Mouse (Mus musculus) intestine, embryonic 15.5 days (tissue): ENCODE measurements around the gene Fblim1. TPM values are rescaled to one million over a fixed set of nuclear protein-coding genes. Genes with fewer than 3 reads are reported as not detected.
A peak's percentile ranks its signal among the peaks of the same experiment; 100 is the strongest.

Experiments used
- ATAC-seq: fragments of 200-750 bp; cut with Nextera tagmentation; 2 replicates; pipeline ENCODE4 v1.8.0; 2017; ENCODE audit warnings: moderate TSS enrichment, moderate library complexity
- H3K27ac ChIP-seq: fragments of 300-500 bp; sonication (generic); 2 replicates; pipeline ENCODE4 v1.5.1; 2015; ENCODE audit warnings: mild to moderate bottlenecking, inconsistent platforms
- H3K27me3 ChIP-seq: fragments of 300-500 bp; sonication (generic); replicated peaks from 2 replicates; pipeline ENCODE4 v1.6.1; 2015; ENCODE audit warnings: inconsistent platforms
- H3K36me3 ChIP-seq: fragments of 300-500 bp; sonication (generic); 2 replicates; pipeline ENCODE4 v1.6.1; 2015; ENCODE audit warnings: inconsistent platforms
- H3K4me1 ChIP-seq: fragments of 300-500 bp; sonication (generic); replicated peaks from 2 replicates; pipeline ENCODE4 v1.6.1; 2015; ENCODE audit warnings: inconsistent platforms
- H3K4me2 ChIP-seq: fragments of 300-500 bp; sonication (generic); replicated peaks from 2 replicates; pipeline ENCODE4 v1.6.1; 2015; ENCODE audit warnings: mild to moderate bottlenecking, inconsistent platforms
- H3K4me3 ChIP-seq: fragments of 300-500 bp; sonication (generic); replicated peaks from 2 replicates; pipeline ENCODE4 v1.5.1; 2015; ENCODE audit warnings: inconsistent platforms
- H3K9ac ChIP-seq: fragments of 300-500 bp; sonication (generic); 2 replicates; pipeline ENCODE4 v1.6.1; 2015; ENCODE audit warnings: inconsistent platforms
- H3K9me3 ChIP-seq: fragments of 300-500 bp; sonication (generic); 2 replicates; pipeline ENCODE4 v1.6.1; 2016; ENCODE audit warnings: inconsistent platforms
- WGBS: fragments of 180-500 bp; shearing (Covaris S2); methylation state at CpG from one replicate; pipeline ENCODE4 v1.1.7; 2015; 5-methylcytosine and 5-hydroxymethylcytosine counted together
- polyA plus RNA-seq: library from polyadenylated mRNA; unstranded; fragments of >200 nt; fragmentation: Nextera tagmentation; extraction: Ambion mirVana; gene quantifications from 2 replicates; pipeline ENCODE4 v1.2.1, GENCODE M21; 2015

Gene Fblim1
- polyA plus RNA-seq, 1 experiment from 2014 or later, result 68.9 TPM

- 86% methylated on average over 7 of the region's 7 CpGs for WGBS
- no peaks in the 10 kb centered on the region for H3K27me3 ChIP-seq
- no peak overlapping the region for H3K4me2 ChIP-seq
- H3K4me3 ChIP-seq, result no peak overlapping the region
- H3K27ac ChIP-seq, result no peak overlapping the region
- no peaks in the 10 kb centered on the region for H3K9me3 ChIP-seq
- H3K36me3 ChIP-seq, result peaks cover 4% of the 10 kb centered on the region; the same call in 1 of the 2 replicates
- H3K9ac ChIP-seq, result no peak overlapping the region
- H3K4me1 ChIP-seq, result peaks cover 17% of the 10 kb centered on the region; the same call in 1 of the 2 replicates
- ATAC-seq, result no peak
Observed at GRCm38 (mm10) chr4:141641353-141641771, 35.5 kb upstream of the Fblim1 start.

GRCm38 (mm10) chr4:141639474-141639873 lies 33.6 kb upstream of the Fblim1 start:
- Histone ChIP-seq H3K4me2 (no peak overlapping the region), H3K9ac (no peak overlapping the region), H3K27ac (no peak overlapping the region), H3K4me1 (peaks cover 17% of the 10 kb centered on the region; the same call in 1 of the 2 replicates), H3K9me3 (no peaks in the 10 kb centered on the region), H3K27me3 (no peaks in the 10 kb centered on the region), H3K4me3 (no peak overlapping the region), H3K36me3 (peaks cover 5% of the 10 kb centered on the region; the same call in 1 of the 2 replicates)
- WGBS, result 82% methylated on average over 11 of the region's 11 CpGs
- ATAC-seq, result no peak

GRCm38 (mm10) chr4:141636693-141637092 lies 30.8 kb upstream of the Fblim1 start:
- H3K27me3 ChIP-seq, result no peaks in the 10 kb centered on the region
- 95% methylated on average over 5 of the region's 5 CpGs for WGBS
- no peaks in the 10 kb centered on the region for H3K9me3 ChIP-seq
- H3K4me3 ChIP-seq, result no peak overlapping the region
- H3K36me3 ChIP-seq, result peaks cover 17% of the 10 kb centered on the region
- no peak overlapping the region for H3K9ac ChIP-seq
- no peak for ATAC-seq
- no peak overlapping the region for H3K27ac ChIP-seq
- no peak overlapping the region for H3K4me2 ChIP-seq
- H3K4me1 ChIP-seq, result no peaks in the 10 kb centered on the region

DNA sequence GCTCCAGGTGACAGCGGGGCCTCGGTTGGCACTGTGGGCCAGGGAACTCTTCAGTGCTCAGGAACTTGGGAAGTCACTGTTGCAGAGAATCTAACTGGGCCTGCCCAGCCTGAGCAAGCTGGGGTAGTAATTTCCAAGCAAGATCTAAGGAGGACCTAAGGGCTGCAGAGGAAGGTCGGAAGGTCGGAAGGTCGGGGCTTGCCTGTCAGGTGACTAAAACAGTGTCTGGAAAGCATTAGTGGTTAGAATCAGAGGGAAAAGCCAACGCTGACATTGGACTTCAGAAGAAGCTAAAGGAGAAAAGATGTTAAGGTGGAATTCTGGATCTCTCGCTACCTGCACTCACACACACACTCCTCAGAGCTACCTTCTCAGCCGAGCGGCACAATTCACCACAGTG lies 30.1 kb upstream of the Fblim1 start:
- no peak overlapping the region for H3K9ac ChIP-seq
- no peak for ATAC-seq
- H3K27me3 ChIP-seq, result no peaks in the 10 kb centered on the region
- WGBS, result 74% methylated on average over 9 of the region's 9 CpGs
- no peak overlapping the region for H3K27ac ChIP-seq
- no peaks in the 10 kb centered on the region for H3K9me3 ChIP-seq
- no peaks in the 10 kb centered on the region for H3K4me1 ChIP-seq
- H3K36me3 ChIP-seq, result peaks cover 21% of the 10 kb centered on the region
- no peak overlapping the region for H3K4me3 ChIP-seq
- H3K4me2 ChIP-seq, result no peak overlapping the region

DNA sequence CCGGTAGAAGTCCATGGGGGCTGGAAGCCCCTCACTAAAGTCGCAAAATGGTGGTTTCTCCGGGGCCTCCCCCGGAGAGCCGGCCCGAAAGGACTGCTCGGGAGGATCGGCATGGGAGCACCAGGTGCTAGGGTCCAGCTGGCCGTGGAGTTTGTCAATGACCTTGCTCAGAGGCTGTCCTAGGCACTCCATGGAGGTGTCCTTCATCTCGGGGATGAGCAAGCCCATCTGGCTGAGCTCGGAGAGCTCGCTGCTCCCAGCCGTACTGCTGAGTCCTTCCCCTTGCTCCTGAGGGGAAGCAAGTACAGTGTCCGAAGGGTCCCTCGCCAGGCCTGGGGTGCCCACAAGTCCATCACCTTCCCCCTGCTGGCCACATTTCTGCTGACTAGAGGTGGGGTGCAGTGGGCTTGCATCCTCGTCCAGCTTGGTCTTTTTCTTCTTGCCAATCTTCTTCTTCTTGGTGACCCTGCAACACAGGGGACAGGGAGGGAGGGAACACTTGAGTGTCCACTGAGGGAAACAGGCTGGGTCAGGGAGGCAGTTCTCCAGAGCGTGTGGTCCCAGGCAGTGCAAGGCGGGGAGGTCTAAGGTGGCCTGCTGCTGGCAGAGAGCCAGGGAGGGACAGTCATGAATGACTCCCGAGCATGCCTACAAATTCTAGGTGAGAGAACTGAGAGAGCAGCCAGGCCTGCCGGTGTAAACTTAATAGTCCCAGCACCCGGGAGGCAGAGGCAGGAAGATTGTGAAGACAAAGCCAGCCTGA lies 26.4 kb upstream of the Fblim1 start:
- H3K4me3 ChIP-seq, result no peak overlapping the region
- no peak for ATAC-seq
- H3K9me3 ChIP-seq, result no peaks in the 10 kb centered on the region
- peaks cover 50% of the 10 kb centered on the region for H3K36me3 ChIP-seq
- H3K4me1 ChIP-seq, result no peaks in the 10 kb centered on the region
- no peak overlapping the region for H3K27ac ChIP-seq
- H3K9ac ChIP-seq, result no peak overlapping the region
- H3K27me3 ChIP-seq, result no peaks in the 10 kb centered on the region
- H3K4me2 ChIP-seq, result no peak overlapping the region
- WGBS, result 91% methylated on average over 21 of the region's 21 CpGs

- 91% methylated on average over 20 of the region's 20 CpGs for WGBS
Observed at GRCm38 (mm10) chr4:141631250-141631649, 25.4 kb upstream of the Fblim1 start.

DNA sequence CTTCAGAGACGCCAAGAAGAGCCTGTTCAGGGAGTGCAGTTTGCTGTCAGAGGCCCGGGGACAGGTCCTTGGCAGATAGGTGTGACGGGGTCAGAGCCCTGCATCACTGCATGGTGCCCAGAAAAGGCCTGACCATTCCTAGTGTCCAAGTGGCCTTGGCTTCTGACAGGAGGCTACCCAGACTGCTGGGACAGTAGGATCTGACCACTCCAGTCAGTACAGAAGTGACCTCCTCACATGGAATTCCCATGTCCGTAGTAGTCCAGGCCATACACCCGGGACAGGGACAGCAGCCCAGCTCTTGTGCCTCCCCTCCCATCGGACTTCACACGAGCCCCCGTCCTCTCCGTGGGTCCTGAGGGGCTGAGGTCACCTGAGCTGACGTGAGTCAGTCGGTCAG lies 24.1 kb upstream of the Fblim1 start:
- WGBS, result 90% methylated on average over 11 of the region's 11 CpGs
- H3K9ac ChIP-seq, result no peak overlapping the region
- H3K4me2 ChIP-seq, result no peak overlapping the region
- no peak overlapping the region for H3K27ac ChIP-seq
- ATAC-seq, result no peak
- H3K4me3 ChIP-seq, result no peak overlapping the region
- no peaks in the 10 kb centered on the region; the same call in 1 of the 2 replicates for H3K4me1 ChIP-seq
- peaks cover 58% of the 10 kb centered on the region for H3K36me3 ChIP-seq
- H3K9me3 ChIP-seq, result no peaks in the 10 kb centered on the region
- no peaks in the 10 kb centered on the region for H3K27me3 ChIP-seq

More at GRCm38 (mm10) chr4:141631250-141631649, 25.4 kb upstream of the Fblim1 start:
- H3K27me3 ChIP-seq, result no peaks in the 10 kb centered on the region
- H3K9ac ChIP-seq, result no peak overlapping the region
- no peak overlapping the region for H3K27ac ChIP-seq
- H3K4me3 ChIP-seq, result no peak overlapping the region
- H3K36me3 ChIP-seq, result peaks cover 55% of the 10 kb centered on the region
- ATAC-seq, result no peak
- no peaks in the 10 kb centered on the region for H3K9me3 ChIP-seq
- H3K4me1 ChIP-seq, result no peaks in the 10 kb centered on the region
- no peak overlapping the region for H3K4me2 ChIP-seq

- Histone ChIP-seq H3K4me2 (no peak overlapping the region), H3K4me3 (no peak overlapping the region), H3K36me3 (peaks cover 52% of the 10 kb centered on the region), H3K9ac (no peak overlapping the region), H3K27ac (no peak overlapping the region), H3K4me1 (peaks cover 5% of the 10 kb centered on the region; the same call in 1 of the 2 replicates), H3K9me3 (no peaks in the 10 kb centered on the region), H3K27me3 (no peaks in the 10 kb centered on the region)
- no peak for ATAC-seq
- WGBS, result 82% methylated on average over 14 of the region's 14 CpGs
Observed at GRCm38 (mm10) chr4:141628661-141629060, 22.8 kb upstream of the Fblim1 start.

GRCm38 (mm10) chr4:141627502-141627901 lies 21.6 kb upstream of the Fblim1 start:
- Histone ChIP-seq H3K4me3 (no peak overlapping the region), H3K27me3 (no peaks in the 10 kb centered on the region), H3K4me2 (no peak overlapping the region), H3K9ac (no peak overlapping the region), H3K36me3 (peaks cover 50% of the 10 kb centered on the region), H3K27ac (no peak overlapping the region), H3K9me3 (no peaks in the 10 kb centered on the region), H3K4me1 (peaks cover 11% of the 10 kb centered on the region; the same call in 1 of the 2 replicates)
- no peak for ATAC-seq
- 93% methylated on average over 5 of the region's 5 CpGs for WGBS

DNA sequence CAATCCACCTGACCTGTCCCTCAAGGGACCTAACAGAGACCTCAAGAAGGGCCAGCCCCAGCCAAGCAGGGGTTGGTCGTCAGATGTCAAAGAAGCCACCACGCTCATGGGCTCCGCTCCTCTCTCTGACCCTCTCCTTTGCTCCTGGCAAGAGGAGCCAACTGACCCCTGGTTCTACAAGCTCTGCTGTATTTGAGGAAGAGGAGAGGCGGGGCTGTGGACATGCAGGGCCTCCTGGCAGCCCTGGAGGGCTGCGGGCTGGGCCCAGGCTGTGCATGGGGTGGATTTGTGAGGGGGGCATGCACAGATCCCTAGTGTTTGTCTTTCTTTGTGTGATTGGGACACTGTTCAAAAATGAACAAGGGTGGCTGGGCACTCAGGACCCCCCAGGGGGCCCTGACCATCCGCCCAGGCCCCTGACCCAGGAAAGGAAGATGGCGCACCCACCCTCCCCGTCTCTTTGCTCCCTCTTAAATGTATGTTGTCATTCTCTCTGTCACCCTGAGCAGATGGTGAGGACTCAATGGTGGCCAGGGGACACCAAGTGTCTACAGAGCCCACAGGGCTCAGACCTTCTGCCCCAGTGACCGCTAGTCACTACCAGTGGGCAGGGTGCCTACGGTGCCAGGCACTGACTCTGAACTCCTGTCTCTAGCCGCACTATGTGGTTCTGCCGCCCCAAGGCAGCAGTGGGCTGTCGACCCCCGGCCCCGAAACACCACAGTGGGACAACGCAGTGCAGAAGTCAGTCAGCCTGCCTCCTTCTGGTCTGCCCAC lies 20.1 kb upstream of the Fblim1 start:
- Histone ChIP-seq H3K4me3 (no peak overlapping the region), H3K36me3 (peaks cover 36% of the 10 kb centered on the region), H3K4me2 (no peak overlapping the region), H3K27ac (no peak overlapping the region), H3K4me1 (peaks cover 11% of the 10 kb centered on the region; the same call in 1 of the 2 replicates), H3K9ac (no peak overlapping the region), H3K27me3 (no peaks in the 10 kb centered on the region), H3K9me3 (no peaks in the 10 kb centered on the region)
- ATAC-seq, result no peak
- WGBS, result 90% methylated on average over 16 of the region's 16 CpGs

DNA sequence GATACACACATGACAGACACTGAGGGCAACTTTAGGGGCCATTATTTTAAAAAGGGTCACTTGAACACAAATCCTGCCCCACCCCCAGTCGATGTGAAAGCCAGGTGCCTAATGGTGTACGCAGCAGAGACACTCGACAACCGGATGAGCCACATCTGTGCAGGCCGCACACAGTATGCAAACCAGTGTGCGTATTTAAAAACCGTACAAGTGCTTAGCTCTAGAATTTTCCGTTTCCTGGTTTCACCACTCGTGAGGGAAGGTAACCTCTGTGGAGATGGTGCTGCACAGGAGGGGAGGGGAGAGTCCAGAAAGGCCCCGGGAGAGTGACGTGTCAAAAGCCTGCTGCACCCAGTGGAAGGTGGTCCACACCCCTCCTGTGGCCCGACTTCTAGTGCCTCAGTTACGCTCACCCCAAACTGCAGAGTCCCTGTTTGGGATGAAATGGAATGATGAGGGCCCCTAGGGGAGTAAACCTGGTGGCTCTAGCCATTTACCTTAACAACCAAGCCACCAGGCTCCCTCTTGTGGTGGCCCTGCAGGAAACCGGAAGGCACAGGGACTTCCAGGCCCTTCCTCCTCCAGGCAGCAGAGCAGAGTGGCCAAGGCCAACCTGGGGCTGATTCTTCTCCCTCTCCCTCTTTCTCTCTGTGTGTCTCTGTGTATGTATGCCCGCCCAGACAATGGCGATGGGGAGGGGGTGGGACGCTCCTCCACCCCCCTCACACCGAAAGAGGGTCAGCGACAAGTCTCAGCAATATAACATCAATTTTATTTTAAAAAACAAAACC lies 19.3 kb upstream of the Fblim1 start:
- Histone ChIP-seq H3K27me3 (no peaks in the 10 kb centered on the region), H3K9ac (no peak overlapping the region), H3K4me1 (peaks cover 11% of the 10 kb centered on the region; the same call in 1 of the 2 replicates), H3K4me3 (no peak overlapping the region), H3K4me2 (no peak overlapping the region), H3K27ac (no peak overlapping the region; the same call in 1 of the 2 replicates), H3K36me3 (peaks cover 28% of the 10 kb centered on the region), H3K9me3 (no peaks in the 10 kb centered on the region)
- ATAC-seq, result no peak
- 72% methylated on average over 19 of the region's 19 CpGs for WGBS

DNA sequence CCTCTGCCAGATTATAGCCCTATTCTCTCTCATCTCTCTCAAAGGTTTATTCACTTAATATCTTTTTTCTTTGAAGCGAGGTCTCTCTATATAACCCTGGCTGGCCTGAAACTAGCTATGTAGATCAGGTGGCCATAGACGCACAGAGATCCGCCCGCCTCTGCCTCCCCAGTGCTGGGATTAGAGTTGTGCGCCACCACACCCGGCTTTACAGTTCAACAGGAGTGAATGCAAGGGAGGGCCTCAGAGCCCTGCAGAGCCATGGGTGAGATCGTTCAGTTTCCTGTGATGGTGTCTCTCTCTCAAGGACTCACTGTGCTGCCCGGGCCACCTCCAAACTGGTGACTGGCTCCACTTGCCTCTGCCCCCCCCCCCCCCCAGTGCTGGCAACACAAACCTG lies 18.2 kb upstream of the Fblim1 start:
- peak; percentile 11; the same call in 1 of the 2 replicates for ATAC-seq
- 87% methylated on average over 8 of the region's 8 CpGs for WGBS
- Histone ChIP-seq H3K4me3 (no peak overlapping the region), H3K4me1 (peaks cover 14% of the 10 kb centered on the region; the same call in 1 of the 2 replicates), H3K9me3 (no peaks in the 10 kb centered on the region), H3K9ac (no peak overlapping the region), H3K27ac (no peak overlapping the region), H3K4me2 (no peak overlapping the region), H3K36me3 (peaks cover 19% of the 10 kb centered on the region), H3K27me3 (no peaks in the 10 kb centered on the region)
